Mouse (Mus musculus) limb, embryonic 11.5 days (tissue): Measurements from ENCODE around the gene Olfr643. TPM values are rescaled to one million over a fixed set of nuclear protein-coding genes. Genes with fewer than 3 reads are reported as not detected.

ENCODE experiments used
- ATAC-seq: fragments of 200-750 bp; cut with Nextera tagmentation; 2 replicates; pipeline ENCODE4 v1.8.0; 2017; ENCODE audit warnings: low read depth; ENCODE audit not compliant: insufficient number of reproducible peaks, low FRiP score, low TSS enrichment
- DNase-seq: peaks from one replicate; pipeline ENCODE4 v3.0.0-alpha.2; 2015; ENCODE audit warnings: low spot score
- H3K27ac ChIP-seq: fragments of 300-500 bp; sonication (generic); replicated peaks from 2 replicates; pipeline ENCODE4 v1.5.1; 2014; ENCODE audit warnings: low read depth, mild to moderate bottlenecking, low read length
- H3K27me3 ChIP-seq: fragments of 300-500 bp; sonication (generic); 2 replicates; pipeline ENCODE4 v1.6.1; 2014; ENCODE audit warnings: mild to moderate bottlenecking, low read length, mixed read lengths; ENCODE audit not compliant: control insufficient read depth, insufficient read depth
- H3K36me3 ChIP-seq: fragments of 300-500 bp; sonication (generic); 2 replicates; pipeline ENCODE4 v1.6.1; 2014; ENCODE audit warnings: mild to moderate bottlenecking, low read length, moderate library complexity, mixed read lengths; ENCODE audit not compliant: control insufficient read depth, insufficient read depth
- H3K4me1 ChIP-seq: fragments of 300-500 bp; sonication (generic); 2 replicates; pipeline ENCODE4 v1.6.1; 2014; ENCODE audit warnings: low read length, mixed read lengths; ENCODE audit not compliant: control insufficient read depth, insufficient read depth
- H3K4me2 ChIP-seq: fragments of 300-500 bp; sonication (generic); 2 replicates; pipeline ENCODE4 v1.6.1; 2014; ENCODE audit warnings: low read depth, mild to moderate bottlenecking, moderate library complexity; ENCODE audit not compliant: severe bottlenecking
- H3K4me3 ChIP-seq: fragments of 300-500 bp; sonication (generic); 2 replicates; pipeline ENCODE4 v1.5.1; 2014; ENCODE audit warnings: low read depth, low read length
- H3K9ac ChIP-seq: fragments of 300-500 bp; sonication (generic); 2 replicates; pipeline ENCODE4 v1.6.1; 2014; ENCODE audit warnings: mild to moderate bottlenecking, low read length
- H3K9me3 ChIP-seq: fragments of 300-500 bp; sonication (generic); 2 replicates; pipeline ENCODE4 v1.6.1; 2016; ENCODE audit warnings: low read length; ENCODE audit not compliant: control insufficient read depth
- WGBS: fragments of 180-500 bp; shearing (Covaris S2); extraction: QIAGEN DNeasy Blood & Tissue Kit; methylation state at CpG from one replicate; pipeline ENCODE4 v1.1.7; 2014; 5-methylcytosine and 5-hydroxymethylcytosine counted together
- polyA plus RNA-seq: library from polyadenylated mRNA; unstranded; fragments of >200 nt; fragmentation: Nextera tagmentation; extraction: Ambion mirVana; gene quantifications from 2 replicates; pipeline ENCODE4 v1.2.1, GENCODE M21; 2014

Olfr643 gene
- polyA plus RNA-seq, 1 experiment from 2014 or later = not detected

DNA sequence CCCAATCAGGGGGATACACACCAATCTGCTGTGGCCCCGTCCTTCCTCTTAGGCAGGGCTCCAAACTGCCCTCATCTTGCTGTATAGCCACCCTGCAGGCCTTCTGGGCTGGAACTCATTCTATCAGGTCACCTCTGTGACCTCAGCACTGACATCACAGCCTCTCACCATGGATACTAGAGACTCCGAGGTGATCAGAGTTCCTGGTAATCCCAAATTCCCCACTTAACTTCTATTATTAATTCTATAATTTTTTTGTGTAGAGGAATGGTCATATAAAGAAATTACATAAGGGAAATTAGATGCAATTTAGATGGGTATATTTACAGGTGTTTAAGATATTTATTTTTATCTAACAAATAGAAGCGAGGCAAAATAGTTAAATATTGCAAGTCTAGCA lies 6.0 kb upstream of the Olfr643 start, which contains the start of gene Ubqln3:
Ubqln3 (minus strand) TSS at position 101 of the 400 bp plus-strand sequence.
- H3K4me1 ChIP-seq = no peaks in the 10 kb centered on the region
- H3K9ac ChIP-seq = no peak within 1 kb of the TSS
- H3K9me3 ChIP-seq = no peaks in the 10 kb centered on the region
- DNase-seq (no peak), ATAC-seq (no peak)
- H3K27ac ChIP-seq = no peak within 1 kb of the TSS
- H3K4me2 ChIP-seq = no peak within 1 kb of the TSS
- H3K27me3 ChIP-seq = no peaks in the 10 kb centered on the region
- no peak within 1 kb of the TSS for H3K4me3 ChIP-seq
- H3K36me3 ChIP-seq = no peaks in the 10 kb centered on the region
- 79% methylated on average over 3 of the region's 3 CpGs for WGBS

- Histone ChIP-seq H3K27me3 (no peaks in the 10 kb centered on the region), H3K4me2 (no peak within 1 kb of the TSS), H3K9ac (no peak within 1 kb of the TSS), H3K27ac (no peak within 1 kb of the TSS), H3K4me3 (no peak within 1 kb of the TSS), H3K4me1 (no peaks in the 10 kb centered on the region), H3K36me3 (no peaks in the 10 kb centered on the region), H3K9me3 (no peaks in the 10 kb centered on the region)
- 93% methylated on average over 5 of the region's 5 CpGs for WGBS
- ATAC-seq = no peak
- no peak for DNase-seq
Observed at GRCm38 (mm10) chr7:104129726-104130125, 7.5 kb downstream of the Olfr643 start, which contains the start of gene Ubqln5. Ubqln5 (minus strand) TSS chr7:104129826.

GRCm38 (mm10) chr7:104104757-104104972 lies 32.5 kb downstream of the Olfr643 start, which contains the start of gene Olfr646:
Olfr646 (plus strand) TSS chr7:104104873.
- no peaks in the 10 kb centered on the region for H3K9me3 ChIP-seq
- no peak within 1 kb of the TSS for H3K27ac ChIP-seq
- DNase-seq (no peak), ATAC-seq (no peak)
- no peaks in the 10 kb centered on the region for H3K27me3 ChIP-seq
- no peaks in the 10 kb centered on the region for H3K4me1 ChIP-seq
- H3K4me3 ChIP-seq = no peak within 1 kb of the TSS
- H3K36me3 ChIP-seq = no peaks in the 10 kb centered on the region
- H3K9ac ChIP-seq = no peak within 1 kb of the TSS
- H3K4me2 ChIP-seq = no peak within 1 kb of the TSS

- no peaks in the 10 kb centered on the region for H3K9me3 ChIP-seq
- H3K4me1 ChIP-seq = no peaks in the 10 kb centered on the region
- H3K4me3 ChIP-seq = no peak overlapping the region
- H3K36me3 ChIP-seq = no peaks in the 10 kb centered on the region
- DNase-seq (no peak), ATAC-seq (no peak)
- H3K27me3 ChIP-seq = no peaks in the 10 kb centered on the region
- H3K4me2 ChIP-seq = no peak overlapping the region
- H3K27ac ChIP-seq = no peak overlapping the region
- no peak overlapping the region for H3K9ac ChIP-seq
- 45% methylated on average over 4 of the region's 4 CpGs for WGBS
Observed at GRCm38 (mm10) chr7:104103913-104104756, 33.1 kb downstream of the Olfr643 start.

- Histone ChIP-seq H3K4me3 (no peak within 1 kb of the TSS), H3K9me3 (no peaks in the 10 kb centered on the region), H3K4me1 (no peaks in the 10 kb centered on the region), H3K4me2 (no peak within 1 kb of the TSS), H3K27ac (no peak within 1 kb of the TSS), H3K27me3 (no peaks in the 10 kb centered on the region), H3K36me3 (no peaks in the 10 kb centered on the region), H3K9ac (no peak within 1 kb of the TSS)
- no peak for DNase-seq
- 73% methylated on average over 1 of the region's 1 CpGs for WGBS
- ATAC-seq = no peak
Observed at GRCm38 (mm10) chr7:104085365-104085764, 51.8 kb downstream of the Olfr643 start, which contains the start of gene Olfr645. Olfr645 (minus strand) TSS chr7:104085465.

DNA sequence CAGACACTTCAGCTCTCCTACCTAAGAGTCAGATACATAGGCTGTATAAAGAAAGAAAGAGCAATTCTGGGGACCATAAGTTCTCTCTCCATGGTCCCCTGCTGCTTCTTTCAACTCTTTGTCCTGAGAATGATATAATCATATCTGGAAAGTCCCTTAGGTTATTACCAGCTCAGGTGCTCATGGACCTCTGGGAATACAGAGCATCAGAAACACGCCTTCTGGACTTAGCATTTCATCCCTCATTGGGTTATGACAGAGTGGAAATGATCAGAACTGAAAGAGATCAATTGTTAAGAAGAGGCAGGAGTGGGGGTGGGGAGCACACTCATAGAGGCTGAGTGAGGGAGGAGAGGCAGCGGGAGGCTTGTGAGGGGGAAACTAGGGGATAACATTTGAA lies 65.4 kb downstream of the Olfr643 start, which contains the start of gene Olfr644:
Olfr644 (minus strand) TSS at position 101 of the 400 bp plus-strand sequence.
- no peak within 1 kb of the TSS for H3K4me2 ChIP-seq
- H3K9me3 ChIP-seq = no peaks in the 10 kb centered on the region
- H3K27me3 ChIP-seq = no peaks in the 10 kb centered on the region
- H3K4me1 ChIP-seq = no peaks in the 10 kb centered on the region
- H3K36me3 ChIP-seq = no peaks in the 10 kb centered on the region
- no peak for DNase-seq
- no peak for ATAC-seq
- no peak within 1 kb of the TSS for H3K27ac ChIP-seq
- no peak within 1 kb of the TSS for H3K4me3 ChIP-seq
- WGBS = 83% methylated on average over 2 of the region's 2 CpGs
- no peak within 1 kb of the TSS for H3K9ac ChIP-seq

DNA sequence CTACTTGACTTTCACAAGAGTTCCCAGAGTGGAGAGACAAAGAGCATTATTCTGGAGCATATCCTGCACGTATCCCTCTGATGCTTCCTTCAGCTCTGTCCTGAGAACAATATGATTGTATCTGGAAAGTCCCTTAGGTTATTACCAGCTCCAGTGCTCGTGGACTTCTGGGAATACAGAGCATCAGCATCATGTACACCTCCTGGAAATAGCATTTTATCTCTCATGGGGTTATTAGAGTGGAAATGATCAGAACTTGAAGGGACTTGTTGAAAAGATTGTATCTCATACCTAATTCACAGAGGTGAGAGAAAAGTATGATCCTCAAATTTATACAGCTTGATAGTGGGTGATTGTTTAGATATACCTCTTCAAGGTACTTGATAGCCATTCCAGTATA lies 75.9 kb downstream of the Olfr643 start, which contains the start of gene 4930516K23Rik:
4930516K23Rik (minus strand) TSS at position 101 of the 400 bp plus-strand sequence.
- Histone ChIP-seq H3K4me1 (no peaks in the 10 kb centered on the region), H3K4me3 (no peak within 1 kb of the TSS), H3K9ac (no peak within 1 kb of the TSS), H3K27me3 (no peaks in the 10 kb centered on the region), H3K27ac (no peak within 1 kb of the TSS), H3K4me2 (no peak within 1 kb of the TSS), H3K9me3 (no peaks in the 10 kb centered on the region), H3K36me3 (no peaks in the 10 kb centered on the region)
- no peak for ATAC-seq
- no peak for DNase-seq
- 60% methylated on average over 2 of the region's 2 CpGs for WGBS

DNA sequence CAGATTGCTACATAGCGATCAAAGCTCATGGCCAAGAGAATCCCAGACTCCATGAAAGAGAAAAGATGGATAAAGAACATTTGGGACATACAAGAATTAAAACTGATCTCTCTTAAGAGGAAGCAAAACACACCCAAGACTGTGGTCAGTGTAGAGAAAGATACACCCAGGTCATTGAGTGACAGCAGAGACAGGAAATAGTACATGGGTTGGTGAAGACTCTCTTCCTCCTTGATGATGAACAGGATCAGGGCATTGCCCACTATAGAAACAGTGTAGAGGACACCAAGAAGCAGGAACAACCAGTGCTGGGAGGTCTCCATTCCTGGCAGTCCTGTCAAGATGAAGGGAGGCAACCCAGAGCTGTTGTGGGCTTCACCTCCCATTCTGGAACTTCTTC lies 78.0 kb downstream of the Olfr643 start:
- H3K27me3 ChIP-seq = no peaks in the 10 kb centered on the region
- ATAC-seq = no peak
- DNase-seq = no peak
- WGBS = 87% methylated on average over 1 of the region's 1 CpGs
- no peak overlapping the region for H3K27ac ChIP-seq
- no peaks in the 10 kb centered on the region for H3K4me1 ChIP-seq
- H3K9me3 ChIP-seq = no peaks in the 10 kb centered on the region
- H3K4me3 ChIP-seq = no peak overlapping the region
- no peak overlapping the region for H3K9ac ChIP-seq
- no peaks in the 10 kb centered on the region for H3K36me3 ChIP-seq
- H3K4me2 ChIP-seq = no peak overlapping the region
